Mouse (Mus musculus): ENCODE measurements around the gene Retsat. TPM values are rescaled to one million over a fixed set of nuclear protein-coding genes. Genes with fewer than 3 reads are reported as not detected.

Retsat gene
- polyA plus RNA-seq, 1 experiment from 2014 or later = 16.4 TPM

DNA sequence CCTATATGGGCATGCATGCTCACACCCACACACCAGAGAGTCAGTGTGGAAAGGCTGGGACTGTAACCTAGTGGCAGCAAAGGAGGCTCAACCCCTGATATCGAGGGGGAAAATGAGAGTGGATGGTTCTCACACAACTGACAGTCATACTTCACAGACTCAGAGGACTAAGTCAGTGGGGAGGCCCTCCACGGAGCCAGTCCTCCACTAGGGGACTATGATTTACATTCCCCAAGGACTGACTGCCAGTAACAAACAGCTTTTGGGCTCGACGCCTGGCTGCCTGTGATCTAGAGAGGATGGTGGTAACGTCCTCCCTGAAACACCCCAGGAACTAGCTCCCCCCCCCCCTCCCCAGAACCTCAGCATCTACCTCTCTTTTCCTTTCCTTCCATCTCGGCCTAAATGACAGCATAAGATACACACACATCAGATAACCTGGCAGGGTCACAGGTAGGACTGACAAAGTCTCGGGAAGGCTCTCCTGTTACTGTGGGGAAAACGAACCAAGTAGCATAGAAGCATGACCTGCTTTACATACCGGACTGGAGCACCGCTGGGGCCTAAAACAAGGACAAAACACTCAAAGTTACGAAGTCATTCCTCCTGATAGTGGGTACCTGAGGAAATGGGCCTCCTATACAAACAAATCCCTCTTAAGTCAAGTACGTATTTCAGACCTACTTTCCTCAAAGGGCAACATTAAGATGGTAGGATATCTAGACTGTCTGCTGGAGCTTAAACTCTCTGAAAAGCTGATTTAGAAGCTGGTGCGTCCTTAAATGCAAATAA is 996 bp upstream of the Retsat start:
- H3K9me3 ChIP-seq (ENCODE audit: control insufficient read depth, low read length) = no peaks in the 10 kb centered on the region
- no peaks in the 10 kb centered on the region for H3K27me3 ChIP-seq (replicated peaks; ENCODE audit: control insufficient read depth, insufficient read depth, low read length)
- H3K9ac ChIP-seq (ENCODE audit: low read depth, low read length) = peak overlapping the region; percentile 73
- peak; percentile 30 for DNase-seq (ENCODE audit: low spot score)
- no peaks in the 10 kb centered on the region for H3K36me3 ChIP-seq (ENCODE audit: control insufficient read depth, insufficient read depth, low read length)
- 34% methylated on average over 13 of the region's 13 CpGs for WGBS
- peak overlapping the region; percentile 64 for H3K4me3 ChIP-seq (ENCODE audit: low read depth, low read length)
- 0 out of 2 replicates have a peak overlapping the region, but pooled peaks have one; percentile 56 for H3K27ac ChIP-seq (replicated peaks; ENCODE audit: low read depth, low read length)
- ATAC-seq (ENCODE audit: low read depth) = no peak
- peaks cover 12% of the 10 kb centered on the region for H3K4me1 ChIP-seq (ENCODE audit: control insufficient read depth, insufficient read depth, low read length)
- H3K4me2 ChIP-seq (ENCODE audit: low read depth, low read length) = peak overlapping the region; percentile 64

DNA sequence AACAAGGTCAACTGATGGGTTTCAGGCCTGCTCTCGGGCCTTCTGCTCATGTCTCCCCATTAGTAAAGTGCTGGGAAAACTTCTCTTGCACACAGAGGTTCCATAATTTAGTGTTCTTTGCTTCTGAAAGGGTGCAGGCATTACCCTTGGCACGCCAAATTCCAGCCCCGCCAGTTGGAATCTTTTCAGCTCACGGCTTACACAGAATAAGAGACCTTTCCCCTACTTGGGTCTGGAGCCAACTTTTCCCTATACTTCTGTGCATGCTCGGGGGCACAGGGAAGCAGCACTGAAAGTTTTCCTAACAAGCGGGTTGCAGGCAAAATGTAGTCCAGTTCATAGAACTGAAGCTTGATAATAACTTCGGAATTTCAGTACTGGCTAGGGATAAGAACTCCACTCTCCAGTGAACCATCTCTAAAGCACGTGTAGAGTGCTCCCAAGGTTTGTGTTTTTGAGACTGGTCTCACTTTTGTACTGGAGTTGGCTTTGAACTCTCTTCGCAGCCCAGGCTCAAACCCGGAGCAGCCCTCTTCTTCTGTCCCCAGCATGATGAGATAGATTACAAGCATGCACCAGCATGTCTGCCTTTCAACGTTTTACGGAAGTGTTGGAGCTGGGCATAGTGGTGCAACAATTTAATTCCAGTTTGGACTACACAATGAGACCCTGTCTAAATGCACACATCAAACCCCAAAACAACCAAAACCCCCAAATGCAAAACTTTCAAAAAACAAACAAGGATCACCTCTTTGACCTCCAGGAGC is 699 bp downstream of the Retsat start:
- Histone ChIP-seq H3K4me1 (ENCODE audit: control insufficient read depth, insufficient read depth, low read length) (peaks cover 12% of the 10 kb centered on the region), H3K36me3 (ENCODE audit: control insufficient read depth, insufficient read depth, low read length) (0 out of 2 replicates have a peak, but pooled peaks cover 3% of the 10 kb centered on the region), H3K4me3 (ENCODE audit: low read depth, low read length) (peak overlapping the region; percentile 64), H3K4me2 (ENCODE audit: low read depth, low read length) (peak overlapping the region; percentile 64), H3K9me3 (ENCODE audit: control insufficient read depth, low read length) (no peaks in the 10 kb centered on the region), H3K9ac (ENCODE audit: low read depth, low read length) (peak overlapping the region; percentile 63), H3K27me3 (replicated peaks; ENCODE audit: control insufficient read depth, insufficient read depth, low read length) (no peaks in the 10 kb centered on the region), H3K27ac (replicated peaks; ENCODE audit: low read depth, low read length) (peak overlapping the region; percentile 81)
- ATAC-seq (ENCODE audit: low read depth) (peak; percentile 24; the same call in 1 of the 2 replicates), DNase-seq (ENCODE audit: low spot score) (peak; percentile 84)
- WGBS = 35% methylated on average over 12 of the region's 12 CpGs

DNA sequence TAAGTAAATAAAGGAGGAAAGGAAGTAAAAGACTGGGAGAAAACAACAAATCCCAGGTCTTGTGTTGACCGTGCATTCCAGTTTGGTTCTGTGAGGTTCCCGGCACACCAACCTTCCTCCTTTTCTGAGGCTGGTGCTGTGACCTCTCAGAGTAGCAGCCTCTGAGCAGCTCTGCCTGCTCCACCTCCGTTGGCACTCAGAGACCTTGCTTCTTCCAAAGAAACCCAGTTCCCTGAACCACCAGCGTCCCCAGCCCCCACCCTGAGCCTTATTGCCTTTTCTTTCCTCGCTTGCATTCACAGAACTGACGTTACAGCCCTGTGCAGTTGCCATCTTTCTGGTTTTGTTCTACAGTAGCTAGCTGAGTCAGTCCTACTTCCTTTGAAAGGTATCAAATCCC is 1.9 kb downstream of the Retsat start:
- Histone ChIP-seq H3K27me3 (replicated peaks; ENCODE audit: control insufficient read depth, insufficient read depth, low read length) (no peaks in the 10 kb centered on the region), H3K9me3 (ENCODE audit: control insufficient read depth, low read length) (no peaks in the 10 kb centered on the region), H3K4me3 (ENCODE audit: low read depth, low read length) (no peak overlapping the region), H3K9ac (ENCODE audit: low read depth, low read length) (no peak overlapping the region), H3K4me1 (ENCODE audit: control insufficient read depth, insufficient read depth, low read length) (peaks cover 12% of the 10 kb centered on the region), H3K4me2 (ENCODE audit: low read depth, low read length) (no peak overlapping the region), H3K36me3 (ENCODE audit: control insufficient read depth, insufficient read depth, low read length) (peaks cover 14% of the 10 kb centered on the region; the same call in 1 of the 2 replicates), H3K27ac (replicated peaks; ENCODE audit: low read depth, low read length) (no peak overlapping the region)
- WGBS = 75% methylated on average over 6 of the region's 6 CpGs
- DNase-seq (ENCODE audit: low spot score) (no peak), ATAC-seq (ENCODE audit: low read depth) (no peak)

DNA sequence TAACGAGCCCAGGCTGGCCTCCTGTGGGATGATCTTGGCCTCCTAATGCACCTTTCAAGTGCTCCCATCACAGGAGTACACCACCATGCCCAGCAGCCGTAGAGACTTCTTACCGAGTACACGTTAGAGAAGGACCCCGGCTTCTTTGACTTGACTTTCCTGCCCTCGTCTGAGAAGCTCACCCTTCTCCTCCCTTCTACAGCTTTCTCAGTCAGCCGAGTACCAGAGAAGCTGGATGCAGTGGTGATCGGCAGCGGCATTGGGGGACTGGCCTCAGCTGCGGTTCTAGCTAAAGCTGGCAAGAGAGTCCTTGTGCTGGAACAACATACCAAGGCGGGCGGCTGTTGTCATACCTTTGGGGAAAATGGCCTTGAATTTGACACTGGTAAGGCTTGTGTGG is 2.5 kb downstream of the Retsat start:
- Histone ChIP-seq H3K27me3 (replicated peaks; ENCODE audit: control insufficient read depth, insufficient read depth, low read length) (no peaks in the 10 kb centered on the region), H3K4me2 (ENCODE audit: low read depth, low read length) (no peak overlapping the region), H3K4me3 (ENCODE audit: low read depth, low read length) (no peak overlapping the region), H3K9me3 (ENCODE audit: control insufficient read depth, low read length) (no peaks in the 10 kb centered on the region), H3K9ac (ENCODE audit: low read depth, low read length) (no peak overlapping the region), H3K27ac (replicated peaks; ENCODE audit: low read depth, low read length) (no peak overlapping the region), H3K4me1 (ENCODE audit: control insufficient read depth, insufficient read depth, low read length) (peaks cover 12% of the 10 kb centered on the region), H3K36me3 (ENCODE audit: control insufficient read depth, insufficient read depth, low read length) (peaks cover 20% of the 10 kb centered on the region)
- no peak for DNase-seq (ENCODE audit: low spot score)
- 87% methylated on average over 12 of the region's 12 CpGs for WGBS
- no peak for ATAC-seq (ENCODE audit: low read depth)

DNA sequence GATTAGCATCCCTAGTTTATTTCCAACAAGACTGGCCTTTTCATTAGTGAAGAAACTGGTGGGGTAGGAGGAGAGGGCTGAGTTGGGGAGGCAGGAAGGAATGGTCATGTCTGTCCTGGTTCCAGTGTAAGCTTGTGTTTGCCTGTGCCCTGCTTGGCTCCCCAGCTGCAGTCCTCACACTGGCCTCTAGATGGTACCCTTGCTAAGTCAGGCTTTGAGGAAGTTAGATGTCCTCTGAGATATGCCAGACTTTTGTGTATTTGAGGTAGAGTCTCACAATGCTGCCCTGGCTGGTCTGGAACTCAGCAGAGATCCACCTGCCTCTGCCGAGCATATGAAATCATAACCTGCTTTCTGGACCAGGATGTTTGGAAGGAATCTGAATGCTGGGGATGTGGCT is 3.5 kb downstream of the Retsat start:
- DNase-seq (ENCODE audit: low spot score) (peak; percentile 71), ATAC-seq (ENCODE audit: low read depth) (no peak)
- no peak overlapping the region for H3K4me3 ChIP-seq (ENCODE audit: low read depth, low read length)
- no peak overlapping the region for H3K9ac ChIP-seq (ENCODE audit: low read depth, low read length)
- H3K4me2 ChIP-seq (ENCODE audit: low read depth, low read length) = no peak overlapping the region
- H3K4me1 ChIP-seq (ENCODE audit: control insufficient read depth, insufficient read depth, low read length) = peaks cover 12% of the 10 kb centered on the region
- 41% methylated on average over 1 of the region's 1 CpGs for WGBS
- no peak overlapping the region for H3K27ac ChIP-seq (replicated peaks; ENCODE audit: low read depth, low read length)
- H3K36me3 ChIP-seq (ENCODE audit: control insufficient read depth, insufficient read depth, low read length) = peaks cover 30% of the 10 kb centered on the region
- H3K27me3 ChIP-seq (replicated peaks; ENCODE audit: control insufficient read depth, insufficient read depth, low read length) = no peaks in the 10 kb centered on the region
- no peaks in the 10 kb centered on the region for H3K9me3 ChIP-seq (ENCODE audit: control insufficient read depth, low read length)

DNA sequence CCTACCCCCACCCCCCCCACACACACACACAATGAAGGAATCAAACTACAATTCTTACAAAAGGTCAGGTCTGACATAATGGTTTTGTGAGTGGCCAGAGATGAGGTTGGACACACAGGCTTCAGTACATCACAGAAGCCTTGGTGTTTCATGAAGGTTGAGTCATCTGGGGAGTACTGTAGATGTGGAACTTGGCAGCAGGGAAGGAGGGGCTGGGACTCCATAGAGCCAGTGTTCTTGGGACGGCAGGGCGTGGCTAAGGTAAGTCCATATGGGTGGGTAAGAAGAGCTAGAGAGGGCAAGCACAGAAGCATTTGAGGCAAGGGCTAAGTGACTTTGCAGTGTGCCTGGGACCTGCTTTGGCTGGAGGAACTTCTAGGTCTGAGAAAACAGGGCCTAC is 5.8 kb downstream of the Retsat start:
- Histone ChIP-seq H3K9me3 (ENCODE audit: control insufficient read depth, low read length) (no peaks in the 10 kb centered on the region), H3K27ac (replicated peaks; ENCODE audit: low read depth, low read length) (no peak overlapping the region), H3K9ac (ENCODE audit: low read depth, low read length) (no peak overlapping the region), H3K4me3 (ENCODE audit: low read depth, low read length) (no peak overlapping the region), H3K27me3 (replicated peaks; ENCODE audit: control insufficient read depth, insufficient read depth, low read length) (no peaks in the 10 kb centered on the region), H3K4me1 (ENCODE audit: control insufficient read depth, insufficient read depth, low read length) (peaks cover 2% of the 10 kb centered on the region; the same call in 1 of the 2 replicates), H3K4me2 (ENCODE audit: low read depth, low read length) (no peak overlapping the region), H3K36me3 (ENCODE audit: control insufficient read depth, insufficient read depth, low read length) (peaks cover 43% of the 10 kb centered on the region)
- DNase-seq (ENCODE audit: low spot score) (no peak), ATAC-seq (ENCODE audit: low read depth) (no peak)
- 85% methylated on average over 2 of the region's 2 CpGs for WGBS

DNA sequence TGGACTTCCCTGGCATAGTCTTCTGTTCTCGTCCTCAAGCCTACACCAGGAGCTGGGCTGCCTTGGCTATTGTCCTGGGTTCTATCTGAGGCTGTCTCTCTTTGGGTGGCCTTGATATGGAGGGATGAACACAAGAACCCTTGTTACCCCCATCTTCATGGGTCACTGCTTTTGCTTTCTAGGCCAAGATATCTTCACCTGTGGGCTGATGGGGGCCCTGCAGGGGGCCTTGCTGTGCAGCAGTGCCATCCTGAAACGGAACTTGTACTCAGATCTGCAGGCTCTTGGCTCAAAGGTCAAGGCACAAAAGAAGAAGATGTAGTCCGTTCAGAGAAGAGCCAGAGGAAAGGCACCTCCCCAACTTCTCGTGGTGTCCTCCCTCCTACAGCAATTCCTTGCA is 8.8 kb downstream of the Retsat start:
- Histone ChIP-seq H3K27me3 (replicated peaks; ENCODE audit: control insufficient read depth, insufficient read depth, low read length) (no peaks in the 10 kb centered on the region), H3K4me1 (ENCODE audit: control insufficient read depth, insufficient read depth, low read length) (no peaks in the 10 kb centered on the region), H3K27ac (replicated peaks; ENCODE audit: low read depth, low read length) (no peak overlapping the region), H3K4me2 (ENCODE audit: low read depth, low read length) (no peak overlapping the region), H3K36me3 (ENCODE audit: control insufficient read depth, insufficient read depth, low read length) (peaks cover 71% of the 10 kb centered on the region), H3K9ac (ENCODE audit: low read depth, low read length) (no peak overlapping the region), H3K4me3 (ENCODE audit: low read depth, low read length) (no peak overlapping the region), H3K9me3 (ENCODE audit: control insufficient read depth, low read length) (no peaks in the 10 kb centered on the region)
- WGBS = 75% methylated on average over 4 of the region's 4 CpGs
- no peak for ATAC-seq (ENCODE audit: low read depth)
- DNase-seq (ENCODE audit: low spot score) = no peak

DNA sequence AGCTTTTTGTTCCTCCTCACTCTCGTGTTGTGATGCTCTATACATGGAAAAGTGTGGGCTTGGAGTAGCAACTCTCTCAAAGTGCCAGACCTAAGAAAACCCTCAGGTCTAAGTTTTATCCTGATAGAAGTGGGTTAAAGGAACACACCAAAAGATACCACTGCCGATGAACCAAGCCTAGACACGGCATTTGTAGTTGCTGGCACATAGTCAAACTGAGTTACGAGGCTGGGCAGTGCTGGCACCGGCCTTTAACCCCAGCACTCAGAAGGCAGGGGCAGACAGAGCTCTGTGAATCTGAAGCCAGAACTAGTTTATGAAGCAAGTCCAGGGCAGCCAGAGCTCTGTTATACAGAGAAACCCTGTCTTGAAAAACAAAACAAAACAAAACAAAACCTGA is 9.4 kb downstream of the Retsat start:
- no peak overlapping the region for H3K4me3 ChIP-seq (ENCODE audit: low read depth, low read length)
- ATAC-seq (ENCODE audit: low read depth) = no peak
- H3K9ac ChIP-seq (ENCODE audit: low read depth, low read length) = no peak overlapping the region
- WGBS = 85% methylated on average over 5 of the region's 5 CpGs
- DNase-seq (ENCODE audit: low spot score) = no peak
- H3K27ac ChIP-seq (replicated peaks; ENCODE audit: low read depth, low read length) = no peak overlapping the region
- no peak overlapping the region for H3K4me2 ChIP-seq (ENCODE audit: low read depth, low read length)
- H3K27me3 ChIP-seq (replicated peaks; ENCODE audit: control insufficient read depth, insufficient read depth, low read length) = no peaks in the 10 kb centered on the region
- no peaks in the 10 kb centered on the region for H3K9me3 ChIP-seq (ENCODE audit: control insufficient read depth, low read length)
- no peaks in the 10 kb centered on the region for H3K4me1 ChIP-seq (ENCODE audit: control insufficient read depth, insufficient read depth, low read length)
- H3K36me3 ChIP-seq (ENCODE audit: control insufficient read depth, insufficient read depth, low read length) = peaks cover 74% of the 10 kb centered on the region
